Mouse (Mus musculus): ENCODE results near the gene Smpdl3a. TPM values are rescaled to one million over a fixed set of nuclear protein-coding genes. Genes with fewer than 3 reads are reported as not detected.
A peak's percentile ranks its signal among the peaks of the same experiment; 100 is the strongest.

Smpdl3a gene
- polyA plus RNA-seq, 1 experiment, result 89.4 TPM

- DNase-seq (ENCODE audit: low read depth in 1 of 2, low spot score in 2 of 2), result no peak
- Histone ChIP-seq H3K4me3 (ENCODE audit: extremely low read depth, insufficient read depth, insufficient read length) (no peak overlapping the region), H3K36me3 (ENCODE audit: control insufficient read depth, insufficient read depth, low read length) (no peaks in the 10 kb centered on the region), H3K27ac (ENCODE audit: insufficient read depth, low read length) (no peak overlapping the region), H3K27me3 (ENCODE audit: control insufficient read depth, insufficient read depth, low read length) (no peaks in the 10 kb centered on the region), H3K4me1 (ENCODE audit: control insufficient read depth, insufficient read depth, insufficient read length) (no peaks in the 10 kb centered on the region)
- no peak for TF ChIP-seq CTCF (IDR thresholded peaks at IDR 0.05; ENCODE audit: extremely low read depth, insufficient read depth, insufficient read length, insufficient replicate concordance)
- no peak for TF ChIP-seq POLR2A (IDR thresholded peaks at IDR 0.05; ENCODE audit: low read depth, low read length)
Observed at GRCm38 (mm10) chr10:57835982-57836381, 41.8 kb downstream of the Smpdl3a start.

GRCm38 (mm10) chr10:57841638-57842509 is 47.7 kb downstream of the Smpdl3a start:
- no peak overlapping the region for H3K27ac ChIP-seq (ENCODE audit: insufficient read depth, low read length)
- no peaks in the 10 kb centered on the region for H3K36me3 ChIP-seq (ENCODE audit: control insufficient read depth, insufficient read depth, low read length)
- 37% methylated on average over 8 of the region's 8 CpGs for WGBS
- peak; percentile 58; the same call in 1 of the 2 replicates for TF ChIP-seq CTCF (IDR thresholded peaks at IDR 0.05; ENCODE audit: extremely low read depth, insufficient read depth, insufficient read length, insufficient replicate concordance)
- no peak for TF ChIP-seq POLR2A (IDR thresholded peaks at IDR 0.05; ENCODE audit: low read depth, low read length)
- no peaks in the 10 kb centered on the region for H3K4me1 ChIP-seq (ENCODE audit: control insufficient read depth, insufficient read depth, insufficient read length)
- no peaks in the 10 kb centered on the region for H3K27me3 ChIP-seq (ENCODE audit: control insufficient read depth, insufficient read depth, low read length)
- DNase-seq (ENCODE audit: low read depth in 1 of 2, low spot score in 2 of 2), result peak; percentile 37 to 52
- H3K4me3 ChIP-seq (ENCODE audit: extremely low read depth, insufficient read depth, insufficient read length), result no peak overlapping the region

GRCm38 (mm10) chr10:57847916-57848682 is 54.0 kb downstream of the Smpdl3a start:
- peak; percentile 14 to 17 for DNase-seq (ENCODE audit: low read depth in 1 of 2, low spot score in 2 of 2)

More at GRCm38 (mm10) chr10:57847916-57848682, 54.0 kb downstream of the Smpdl3a start:
- Histone ChIP-seq H3K27ac (ENCODE audit: insufficient read depth, low read length) (no peak overlapping the region), H3K4me3 (ENCODE audit: extremely low read depth, insufficient read depth, insufficient read length) (no peak overlapping the region), H3K27me3 (ENCODE audit: control insufficient read depth, insufficient read depth, low read length) (no peaks in the 10 kb centered on the region), H3K4me1 (ENCODE audit: control insufficient read depth, insufficient read depth, insufficient read length) (no peaks in the 10 kb centered on the region), H3K36me3 (ENCODE audit: control insufficient read depth, insufficient read depth, low read length) (no peaks in the 10 kb centered on the region)
- no peak for TF ChIP-seq CTCF (IDR thresholded peaks at IDR 0.05; ENCODE audit: extremely low read depth, insufficient read depth, insufficient read length, insufficient replicate concordance)
- TF ChIP-seq POLR2A (IDR thresholded peaks at IDR 0.05; ENCODE audit: low read depth, low read length), result no peak
- WGBS, result 60% methylated on average over 5 of the region's 6 CpGs

Other genes with a start within 250 kb of the Smpdl3a start
- gene Pkib, start 162.4 kb upstream of the Smpdl3a start, polyA plus RNA-seq (2012; rRNA removed), result 6.5 and 6.6 TPM in 2 replicates
- 0.30 and 0.31 TPM in 2 replicates for gene Fabp7, start 9.5 kb upstream of the Smpdl3a start, polyA plus RNA-seq (2012; rRNA removed)

All from spleen, adult 2 months (tissue).